Mouse (Mus musculus) liver, embryonic 16.5 days (tissue): ENCODE data around the gene Slc29a4. TPM values are rescaled to one million over a fixed set of nuclear protein-coding genes. Genes with fewer than 3 reads are reported as not detected.

ENCODE experiments used
- ATAC-seq: fragments of 200-750 bp; cut with Nextera tagmentation; 2 replicates; pipeline ENCODE4 v1.8.0; 2017; ENCODE audit warnings: low read depth, mild to moderate bottlenecking, moderate number of reproducible peaks, moderate library complexity
- H3K27ac ChIP-seq: fragments of 300-500 bp; sonication (generic); 2 replicates; pipeline ENCODE4 v1.5.1; 2014; ENCODE audit warnings: mild to moderate bottlenecking, low read length
- H3K27me3 ChIP-seq: fragments of 300-500 bp; sonication (generic); 2 replicates; pipeline ENCODE4 v1.6.1; 2014; ENCODE audit warnings: low read depth, low read length, mixed read lengths; ENCODE audit not compliant: control insufficient read depth, insufficient read depth
- H3K36me3 ChIP-seq: fragments of 300-500 bp; sonication (generic); 2 replicates; pipeline ENCODE4 v1.6.1; 2014; ENCODE audit warnings: mild to moderate bottlenecking; ENCODE audit not compliant: control insufficient read depth, insufficient read depth
- H3K4me1 ChIP-seq: fragments of 300-500 bp; sonication (generic); 2 replicates; pipeline ENCODE4 v1.6.1; 2014; ENCODE audit warnings: low read depth, low read length, mixed read lengths; ENCODE audit not compliant: control insufficient read depth
- H3K4me2 ChIP-seq: fragments of 300-500 bp; sonication (generic); 2 replicates; pipeline ENCODE4 v1.6.1; 2014; ENCODE audit warnings: low read depth, low read length, mixed read lengths
- H3K4me3 ChIP-seq: fragments of 300-500 bp; sonication (generic); 2 replicates; pipeline ENCODE4 v1.5.1; 2014; ENCODE audit warnings: low read depth, mild to moderate bottlenecking, low read length
- H3K9ac ChIP-seq: fragments of 300-500 bp; sonication (generic); 2 replicates; pipeline ENCODE4 v1.6.1; 2014; ENCODE audit warnings: low read depth, low read length
- H3K9me3 ChIP-seq: fragments of 300-500 bp; sonication (generic); replicated peaks from 2 replicates; pipeline ENCODE4 v1.6.1; 2016; ENCODE audit warnings: low read length; ENCODE audit not compliant: control insufficient read depth
- WGBS: fragments of 180-500 bp; shearing (Covaris S2); extraction: QIAGEN DNeasy Blood & Tissue Kit; methylation state at CpG from one replicate; pipeline ENCODE4 v1.1.7; 2014; ENCODE audit not compliant: insufficient replicate concordance; 5-methylcytosine and 5-hydroxymethylcytosine counted together
- polyA plus RNA-seq: library from polyadenylated mRNA; unstranded; fragments of >200 nt; fragmentation: Nextera tagmentation; extraction: Ambion mirVana; gene quantifications from 2 replicates; pipeline ENCODE4 v1.2.1, GENCODE M21; 2015

The Slc29a4 gene
- polyA plus RNA-seq, 1 experiment from 2014 or later = 0.21 TPM

- no peaks in the 10 kb centered on the region for H3K36me3 ChIP-seq
- H3K9ac ChIP-seq = peak overlapping the region; percentile 11; the same call in 1 of the 2 replicates
- peaks cover 44% of the 10 kb centered on the region for H3K27me3 ChIP-seq
- 24% methylated on average over 18 of the region's 18 CpGs for WGBS
- peaks cover 7% of the 10 kb centered on the region; the same call in 1 of the 2 replicates for H3K4me1 ChIP-seq
- ATAC-seq = no peak
- peak overlapping the region; percentile 75 for H3K4me2 ChIP-seq
- H3K4me3 ChIP-seq = peak overlapping the region; percentile 50
- no peak overlapping the region for H3K27ac ChIP-seq
- H3K9me3 ChIP-seq = no peaks in the 10 kb centered on the region
Observed at GRCm38 (mm10) chr5:142702511-142703138, 10.3 kb downstream of the Slc29a4 start.

GRCm38 (mm10) chr5:142703569-142703968 is 11.3 kb downstream of the Slc29a4 start:
- WGBS = 67% methylated on average over 10 of the region's 10 CpGs
- ATAC-seq = no peak
- peaks cover 44% of the 10 kb centered on the region for H3K27me3 ChIP-seq

GRCm38 (mm10) chr5:142707709-142708108 is 15.4 kb downstream of the Slc29a4 start:
- 59% methylated on average over 5 of the region's 5 CpGs for WGBS
- no peak overlapping the region for H3K9ac ChIP-seq

More at GRCm38 (mm10) chr5:142703569-142703968, 11.3 kb downstream of the Slc29a4 start:
- Histone ChIP-seq H3K36me3 (no peaks in the 10 kb centered on the region), H3K9ac (no peak overlapping the region), H3K9me3 (no peaks in the 10 kb centered on the region), H3K4me2 (no peak overlapping the region), H3K27ac (no peak overlapping the region), H3K4me1 (peaks cover 7% of the 10 kb centered on the region; the same call in 1 of the 2 replicates), H3K4me3 (no peak overlapping the region)

GRCm38 (mm10) chr5:142709436-142709835 is 17.1 kb downstream of the Slc29a4 start:
- Histone ChIP-seq H3K9ac (no peak overlapping the region), H3K36me3 (no peaks in the 10 kb centered on the region), H3K4me2 (no peak overlapping the region), H3K4me1 (no peaks in the 10 kb centered on the region), H3K9me3 (peaks cover 4% of the 10 kb centered on the region), H3K27me3 (no peaks in the 10 kb centered on the region), H3K27ac (no peak overlapping the region), H3K4me3 (no peak overlapping the region)
- no peak for ATAC-seq
- WGBS = 66% methylated on average over 7 of the region's 7 CpGs

More at GRCm38 (mm10) chr5:142707709-142708108, 15.4 kb downstream of the Slc29a4 start:
- Histone ChIP-seq H3K36me3 (no peaks in the 10 kb centered on the region), H3K9me3 (peaks cover 4% of the 10 kb centered on the region), H3K27me3 (peaks cover 15% of the 10 kb centered on the region), H3K4me3 (no peak overlapping the region), H3K27ac (no peak overlapping the region), H3K4me2 (no peak overlapping the region), H3K4me1 (no peaks in the 10 kb centered on the region)
- ATAC-seq = no peak

- H3K9me3 ChIP-seq = peaks cover 4% of the 10 kb centered on the region
- no peak overlapping the region for H3K27ac ChIP-seq
- no peaks in the 10 kb centered on the region for H3K36me3 ChIP-seq
- H3K4me3 ChIP-seq = no peak overlapping the region
- no peak for ATAC-seq
- H3K4me1 ChIP-seq = no peaks in the 10 kb centered on the region
- no peak overlapping the region for H3K9ac ChIP-seq
- WGBS = 70% methylated on average over 5 of the region's 5 CpGs
- no peak overlapping the region for H3K4me2 ChIP-seq
- H3K27me3 ChIP-seq = no peaks in the 10 kb centered on the region; the same call in 1 of the 2 replicates
Observed at GRCm38 (mm10) chr5:142712373-142712772, 20.1 kb downstream of the Slc29a4 start.

- no peaks in the 10 kb centered on the region for H3K36me3 ChIP-seq
- H3K9me3 ChIP-seq = peaks cover 4% of the 10 kb centered on the region
- no peak overlapping the region for H3K4me3 ChIP-seq
- H3K9ac ChIP-seq = no peak overlapping the region
- no peak overlapping the region for H3K4me2 ChIP-seq
- WGBS = 59% methylated on average over 10 of the region's 10 CpGs
- no peaks in the 10 kb centered on the region; the same call in 1 of the 2 replicates for H3K27me3 ChIP-seq
- ATAC-seq = no peak
- no peak overlapping the region for H3K27ac ChIP-seq
- no peaks in the 10 kb centered on the region for H3K4me1 ChIP-seq
Observed at GRCm38 (mm10) chr5:142713966-142714365, 21.7 kb downstream of the Slc29a4 start.

- H3K27ac ChIP-seq = no peak overlapping the region
- H3K4me1 ChIP-seq = no peaks in the 10 kb centered on the region
- no peaks in the 10 kb centered on the region; the same call in 1 of the 2 replicates for H3K27me3 ChIP-seq
- H3K9me3 ChIP-seq = peaks cover 4% of the 10 kb centered on the region
- no peak for ATAC-seq
- H3K36me3 ChIP-seq = no peaks in the 10 kb centered on the region
- H3K4me3 ChIP-seq = no peak overlapping the region
- H3K9ac ChIP-seq = no peak overlapping the region
- 60% methylated on average over 9 of the region's 9 CpGs for WGBS
- H3K4me2 ChIP-seq = no peak overlapping the region
Observed at GRCm38 (mm10) chr5:142715059-142715458, 22.7 kb downstream of the Slc29a4 start.

GRCm38 (mm10) chr5:142716056-142716455 is 23.7 kb downstream of the Slc29a4 start:
- Histone ChIP-seq H3K4me2 (no peak overlapping the region), H3K9me3 (peaks cover 4% of the 10 kb centered on the region), H3K36me3 (no peaks in the 10 kb centered on the region), H3K4me3 (no peak overlapping the region), H3K27ac (no peak overlapping the region), H3K4me1 (no peaks in the 10 kb centered on the region), H3K27me3 (no peaks in the 10 kb centered on the region; the same call in 1 of the 2 replicates), H3K9ac (no peak overlapping the region)
- no peak for ATAC-seq
- 62% methylated on average over 6 of the region's 6 CpGs for WGBS

GRCm38 (mm10) chr5:142718037-142718436 is 25.7 kb downstream of the Slc29a4 start:
- Histone ChIP-seq H3K9me3 (no peaks in the 10 kb centered on the region), H3K9ac (no peak overlapping the region), H3K4me3 (no peak overlapping the region), H3K4me1 (no peaks in the 10 kb centered on the region), H3K36me3 (no peaks in the 10 kb centered on the region), H3K27me3 (no peaks in the 10 kb centered on the region; the same call in 1 of the 2 replicates), H3K4me2 (no peak overlapping the region), H3K27ac (no peak overlapping the region)
- no peak for ATAC-seq
- 15% methylated on average over 4 of the region's 4 CpGs for WGBS
